ENCODE assay signal across 9 mouse cellular contexts in genomic region chr2:148407870-148408760, GRCm38 (mm10). TPM values are rescaled to one million over a fixed set of nuclear protein-coding genes. Genes with fewer than 3 reads are reported as not detected.
A peak's percentile ranks its signal among the peaks of the same experiment; 100 is the strongest.
DNase-seq lines count a peak whose midpoint lies in the region; ATAC-seq and TF ChIP-seq lines count a peak whose summit lies in the region.
"Had no signal": no experiment of that assay in that cellular context is flagged by ENCODE, and none has a peak within 500 bp of the region (broad histone marks: within the 10 kb centered on the region; RNA-seq: fewer than 3 reads in every experiment).

Gene Thbd (minus strand): TSS chr2:148408188.

- DNase-seq in layer of hippocampus, postnatal 10 days (ENCODE audit: low spot score in 2 of 2) = peak; percentile 22 to 31
- no peak for DNase-seq in layer of hippocampus, adult 18-20 months (ENCODE audit: low spot score in 2 of 2)
- peak; percentile 44 for DNase-seq in forebrain, embryonic 10.5 days (ENCODE audit: extremely low spot score, low spot score)
- DNase-seq in heart, postnatal 0 days (ENCODE audit: low spot score) = peak; percentile 57
- peak; percentile 87 for DNase-seq in kidney, postnatal 14 days
- DNase-seq in lung, postnatal 25 days (ENCODE audit: low spot score) = peak; percentile 94
- peak; percentile 51 for DNase-seq in retina, embryonic 14.5 days (ENCODE audit: low spot score)
- DNase-seq in yolk sac, embryonic 10.5 days (ENCODE audit: low spot score) = peak; percentile 62

- peak within 1 kb of the TSS; percentile 61 for H3K9ac ChIP-seq in heart, postnatal 0 days (replicated peaks; ENCODE audit: low read depth, low read length)

- H3K27ac ChIP-seq in forebrain, embryonic 10.5 days = peak within 1 kb of the TSS; percentile 63
- H3K27ac ChIP-seq in heart, postnatal 0 days (ENCODE audit: low read depth) = peak within 1 kb of the TSS; percentile 79

- ATAC-seq in heart, postnatal 0 days (ENCODE audit: insufficient read depth, low read depth) = peak; percentile 69

- peaks cover 38% of the 10 kb centered on the region for H3K4me1 ChIP-seq in forebrain, embryonic 10.5 days
- peaks cover 6% of the 10 kb centered on the region; the same call in 1 of the 2 replicates for H3K4me1 ChIP-seq in heart, postnatal 0 days (ENCODE audit: control insufficient read depth, insufficient read depth)

- H3K4me3 ChIP-seq in forebrain, embryonic 10.5 days = peak within 1 kb of the TSS; percentile 50
- H3K4me3 ChIP-seq in heart, postnatal 0 days (ENCODE audit: low read depth, low read length) = peak within 1 kb of the TSS; percentile 60

- TF ChIP-seq EP300 in heart, postnatal 0 days (IDR thresholded peaks at IDR 0.05; ENCODE audit: low read depth) = peak; percentile 26; the same call in 1 of the 2 replicates

- peaks cover 62% of the 10 kb centered on the region for H3K27me3 ChIP-seq in forebrain, embryonic 10.5 days (ENCODE audit: poor library complexity, severe bottlenecking)
- H3K27me3 ChIP-seq in heart, postnatal 0 days (ENCODE audit: control insufficient read depth, insufficient read depth, low read length) = peaks cover 24% of the 10 kb centered on the region

- 3% methylated on average over 35 of the region's 35 CpGs for WGBS in forebrain, embryonic 10.5 days
- WGBS in heart, postnatal 0 days = 3% methylated on average over 34 of the region's 35 CpGs

- peak within 1 kb of the TSS; percentile 73 for H3K4me2 ChIP-seq in heart, postnatal 0 days (ENCODE audit: low read depth, low read length)

- TF ChIP-seq CTCF in heart, postnatal 0 days (IDR thresholded peaks at IDR 0.05; ENCODE audit: low read depth) = no peak

- no peaks in the 10 kb centered on the region for H3K36me3 ChIP-seq in forebrain, embryonic 10.5 days (replicated peaks)
- no peaks in the 10 kb centered on the region for H3K36me3 ChIP-seq in heart, postnatal 0 days (replicated peaks; ENCODE audit: control insufficient read depth, insufficient read depth, low read length)
- H3K36me3 ChIP-seq: G1E had no signal

- H3K9me3 ChIP-seq in forebrain, embryonic 10.5 days = no peaks in the 10 kb centered on the region
- no peaks in the 10 kb centered on the region for H3K9me3 ChIP-seq in heart, postnatal 0 days (replicated peaks; ENCODE audit: control insufficient read depth, low read length)

RNA-seq across cellular contexts. Expression of gene Thbd, which starts in this region (rescaled TPM):
- 1 to 10 TPM; 4.2 to 6.6 TPM for total RNA-seq in layer of hippocampus, postnatal 10 days (2021)
- total RNA-seq in layer of hippocampus, adult 18-20 months (2021) = 1 to 10 TPM; 5.8 to 7.3 TPM
- 4.1 and 4.8 TPM in 2 replicates for polyA plus RNA-seq in forebrain, embryonic 10.5 days (2016; fragmentation: Nextera tagmentation; extraction: Ambion mirVana)
- total RNA-seq in heart, postnatal 0 days (2014; rRNA removed; ENCODE audit: low replicate concordance) = 50.6 and 52.6 TPM in 2 replicates
- 15.6 and 16.5 TPM in 2 replicates for polyA plus RNA-seq in heart, postnatal 0 days (2015; fragmentation: Nextera tagmentation; extraction: Ambion mirVana)
- total RNA-seq: G1E had no signal
- polyA plus RNA-seq: G1E had no signal

Comparison
In these comparisons a context has a peak if more than half of its experiments do, and no peak if none do; other contexts are left out.
1. DNase-seq: peak in layer of hippocampus, postnatal 10 days (2 of 2), forebrain, embryonic 10.5 days (single experiment), heart, postnatal 0 days (single experiment), kidney, postnatal 14 days (single experiment), lung, postnatal 25 days (single experiment), retina, embryonic 14.5 days (single experiment) and yolk sac, embryonic 10.5 days (single experiment); none in layer of hippocampus, adult 18-20 months (0 of 2).